Mouse (Mus musculus): ENCODE data around the gene Gm128. TPM values are rescaled to one million over a fixed set of nuclear protein-coding genes. Genes with fewer than 3 reads are reported as not detected.
"Not testable (repeated sequence)": the region's sequence is repeated elsewhere in the genome, so short reads cannot be mapped to it uniquely, and the experiment has no call there.

Gene Gm128
- polyA plus RNA-seq, 1 experiment: 0.05 TPM

GRCm38 (mm10) chr3:95233303-95233980 lies 8.0 kb downstream of the Gm128 start:
- 84% methylated on average over 16 of the region's 16 CpGs for WGBS
- DNase-seq (ENCODE audit: low read depth, low spot score): no peak

DNA sequence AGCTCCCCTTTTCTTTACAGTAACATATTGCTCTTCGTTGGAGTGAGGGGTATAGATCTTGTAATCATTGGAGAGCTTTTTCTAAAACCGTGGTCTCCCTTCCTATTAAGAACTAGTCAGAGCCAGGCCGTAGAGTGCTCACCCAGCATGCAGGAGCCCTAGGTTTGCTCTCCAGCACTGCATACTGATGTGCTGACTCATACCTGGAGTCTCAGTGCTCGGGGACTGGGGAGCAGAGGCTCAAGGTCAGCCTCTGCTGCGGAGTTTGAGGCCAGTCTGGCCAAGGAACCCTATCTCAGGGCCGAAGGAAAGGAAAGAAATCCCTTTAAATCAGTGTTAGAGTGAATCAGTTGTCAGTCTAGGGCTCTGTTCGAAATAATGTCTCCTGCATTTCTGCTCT lies 8.6 kb downstream of the Gm128 start:
- 46% methylated on average over 7 of the region's 7 CpGs for WGBS

GRCm38 (mm10) chr3:95231298-95232221 lies 9.8 kb downstream of the Gm128 start, which contains the start of gene Mllt11:
Gene Mllt11, minus strand, starts transcription at chr3:95232171.
- 51% methylated on average over 13 of the region's 13 CpGs for WGBS
- no peak for DNase-seq (ENCODE audit: low read depth, low spot score)

More for the DNA sequence above, 8.6 kb downstream of the Gm128 start:
- no peak for DNase-seq (ENCODE audit: low read depth, low spot score)

DNA sequence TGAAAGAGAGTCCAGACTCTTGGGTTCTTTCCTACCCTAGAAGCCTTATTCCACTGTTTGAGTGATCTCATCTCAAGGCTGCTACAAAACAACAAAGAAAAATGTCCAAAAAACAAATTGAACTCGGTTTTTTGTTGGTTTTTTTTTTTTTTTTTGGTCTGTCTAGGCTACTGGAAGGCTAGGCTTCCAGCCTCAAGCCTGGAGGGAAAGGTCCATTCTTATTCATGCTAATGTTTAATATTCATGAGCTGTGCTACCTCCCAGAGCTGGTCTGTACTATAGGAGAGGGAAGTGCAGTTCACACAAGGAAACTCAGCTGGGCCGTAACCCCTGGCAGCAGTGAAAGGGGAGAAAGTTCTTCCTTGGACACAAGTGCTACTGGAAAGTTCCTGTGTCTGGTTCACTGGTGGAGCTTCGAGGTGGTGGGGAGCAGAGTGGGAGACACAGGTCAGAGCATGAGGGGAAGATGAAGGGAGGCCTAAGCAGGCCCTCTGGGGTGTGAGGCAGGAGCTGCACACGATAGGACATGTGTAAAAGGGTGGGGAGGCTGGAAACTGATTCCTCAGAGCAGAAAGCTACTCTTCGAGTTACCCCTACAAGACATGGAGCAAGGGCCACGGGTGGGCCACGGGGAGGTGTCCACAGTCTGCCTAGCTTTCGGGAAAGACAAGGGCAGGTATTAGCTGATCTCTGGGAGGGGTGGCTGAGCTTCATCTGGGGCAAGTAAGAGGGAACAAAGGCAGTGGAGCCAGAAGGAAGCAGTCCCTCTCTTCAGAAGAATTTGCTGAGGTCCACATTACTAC lies 10.7 kb downstream of the Gm128 start:
- DNase-seq (ENCODE audit: low read depth, low spot score): no peak
- WGBS: 14% methylated on average over 8 of the region's 8 CpGs

DNA sequence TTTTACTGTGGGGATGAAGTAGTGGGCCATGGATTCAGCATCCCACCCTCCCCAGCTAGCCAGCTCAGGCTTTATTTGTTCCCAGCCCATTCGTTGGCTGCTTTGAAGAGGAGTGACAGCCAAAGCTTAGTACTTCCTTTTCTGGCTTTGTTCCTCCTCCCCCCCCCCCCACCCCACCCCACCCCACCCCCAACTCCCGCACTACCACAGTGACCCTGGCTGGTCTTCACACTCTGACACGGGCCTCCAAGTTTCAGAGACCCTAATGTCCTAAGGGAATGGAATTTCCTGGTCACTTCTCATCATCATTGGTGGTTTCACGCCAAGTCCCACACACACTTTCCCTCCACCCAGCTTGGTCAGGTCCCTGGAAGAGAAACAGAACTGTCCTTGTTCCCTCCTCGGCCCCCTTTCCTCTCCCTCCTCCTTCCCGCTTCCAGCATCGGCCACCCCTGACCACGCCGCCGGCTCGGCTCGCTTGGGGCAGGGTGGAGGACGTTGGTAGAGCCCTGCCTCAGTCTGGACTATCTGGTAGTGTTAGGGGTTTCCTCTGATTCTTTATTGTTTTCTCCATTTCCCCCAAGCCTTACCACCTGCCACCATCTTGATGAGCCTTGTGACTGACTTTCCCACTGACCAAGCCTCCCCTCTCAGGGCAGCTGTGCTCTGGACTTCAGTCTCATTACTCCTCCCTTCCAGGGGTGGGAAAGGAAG lies 11.5 kb downstream of the Gm128 start:
- under 1% methylated on average over 13 of the region's 13 CpGs for WGBS
- DNase-seq (ENCODE audit: low read depth, low spot score): peak; percentile 78

GRCm38 (mm10) chr3:95228894-95229780 lies 12.3 kb downstream of the Gm128 start:
- WGBS: under 1% methylated on average over 43 of the region's 43 CpGs
- DNase-seq (ENCODE audit: low read depth, low spot score): no peak

DNA sequence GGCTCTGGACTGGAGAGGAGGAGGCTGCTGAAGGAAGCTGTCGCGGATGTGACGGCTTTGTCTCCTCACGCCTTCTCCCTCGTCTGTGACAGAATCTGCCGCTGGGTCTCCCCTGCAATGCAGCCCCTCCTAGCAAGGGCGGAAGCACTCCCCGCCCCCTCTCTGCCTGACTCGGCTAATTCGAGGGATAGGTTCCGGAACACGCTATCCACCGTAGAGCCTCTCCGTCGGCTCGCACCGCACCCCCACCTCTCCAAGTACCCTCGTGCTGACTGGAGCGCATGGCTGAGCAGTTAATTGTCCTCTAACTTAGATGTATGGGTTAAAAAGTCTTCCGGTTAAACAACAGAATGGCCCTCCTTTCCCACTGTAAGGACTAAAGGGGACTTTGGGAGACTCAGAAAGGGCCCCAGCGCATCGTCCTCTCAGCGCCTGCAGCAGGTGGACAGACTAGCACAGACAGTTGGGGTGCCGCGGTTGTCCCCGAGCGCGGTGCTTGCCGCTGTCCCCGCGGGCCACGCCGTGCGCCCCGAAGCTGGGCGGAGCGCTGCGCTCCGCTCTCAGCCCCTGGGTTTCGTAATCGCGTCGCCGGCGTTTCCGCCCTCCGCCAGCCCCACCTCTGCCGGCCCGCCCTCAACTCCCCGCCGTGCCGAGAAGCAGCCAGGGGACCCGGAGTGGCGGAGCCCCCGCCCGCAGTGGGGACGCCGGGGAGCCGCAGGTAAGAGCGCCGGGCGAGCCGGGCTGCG lies 13.1 kb downstream of the Gm128 start, which contains the start of gene Cdc42se1:
TSS of gene Cdc42se1 (plus strand) at position 585 of the 746 bp plus-strand sequence.
- no peak for DNase-seq (ENCODE audit: low read depth, low spot score)
- WGBS: under 1% methylated on average over 63 of the region's 64 CpGs

GRCm38 (mm10) chr3:95227214-95227613 lies 14.2 kb downstream of the Gm128 start:
- no peak for DNase-seq (ENCODE audit: low read depth, low spot score)
- WGBS: 16% methylated on average over 1 of the region's 1 CpGs

- 31% methylated on average over 6 of the region's 6 CpGs for WGBS
- no peak for DNase-seq (ENCODE audit: low read depth, low spot score)
These were observed 17.1 kb downstream of the Gm128 start for GRCm38 (mm10) chr3:95224295-95224694.

GRCm38 (mm10) chr3:95223041-95223440 lies 18.4 kb downstream of the Gm128 start:
- WGBS: 61% methylated on average over 2 of the region's 2 CpGs
- DNase-seq (ENCODE audit: low read depth, low spot score): no peak

DNA sequence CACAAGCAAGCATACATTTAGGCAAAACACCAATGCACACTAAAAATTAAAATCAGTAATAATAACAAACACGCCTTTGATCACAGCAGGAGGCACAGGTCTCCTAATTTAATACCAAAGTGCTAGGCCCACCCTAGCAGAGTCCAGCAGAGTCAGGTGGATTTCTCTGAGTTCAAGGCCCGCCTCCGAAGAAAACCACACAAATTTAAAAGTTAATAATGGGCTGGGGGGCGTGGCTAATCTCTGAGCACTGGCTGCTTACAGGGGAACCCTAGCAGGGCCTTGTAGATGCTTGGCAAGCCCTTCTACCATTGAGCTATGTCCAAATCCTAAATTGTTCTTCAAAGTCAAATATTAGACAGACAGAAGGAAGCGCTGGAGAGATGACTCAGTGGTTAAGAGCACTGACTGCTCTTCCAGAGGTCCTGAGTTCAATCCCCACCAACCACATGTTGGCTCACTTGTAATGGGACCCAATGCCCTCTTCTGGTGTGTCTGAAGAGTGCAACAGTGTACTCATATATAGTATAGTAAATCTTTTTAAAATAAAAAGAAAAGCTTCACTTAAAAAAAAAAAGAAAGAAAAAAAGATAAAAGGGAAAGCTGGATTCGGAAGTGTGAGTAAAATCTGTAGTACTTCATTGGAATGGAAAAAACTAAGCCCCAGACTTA lies 22.8 kb downstream of the Gm128 start:
- WGBS: 70% methylated on average over 6 of the region's 6 CpGs

GRCm38 (mm10) chr3:95217255-95218134 lies 23.9 kb downstream of the Gm128 start, which contains the start of gene Gabpb2:
Gene Gabpb2, minus strand, starts transcription at chr3:95217916.
- under 1% methylated on average over 56 of the region's 56 CpGs for WGBS

More for the DNA sequence above, 22.8 kb downstream of the Gm128 start:
- no peak for DNase-seq (ENCODE audit: low read depth, low spot score)

GRCm38 (mm10) chr3:95216655-95217254 lies 24.6 kb downstream of the Gm128 start:
- DNase-seq (ENCODE audit: low read depth, low spot score): no peak
- 2% methylated on average over 4 of the region's 4 CpGs for WGBS

More at GRCm38 (mm10) chr3:95217255-95218134, 23.9 kb downstream of the Gm128 start, which contains the start of gene Gabpb2:
- DNase-seq (ENCODE audit: low read depth, low spot score): peak; percentile 65

GRCm38 (mm10) chr3:95213609-95213975 lies 27.8 kb downstream of the Gm128 start:
- no peak for DNase-seq (ENCODE audit: low read depth, low spot score)
- 96% methylated on average over 1 of the region's 1 CpGs for WGBS

DNA sequence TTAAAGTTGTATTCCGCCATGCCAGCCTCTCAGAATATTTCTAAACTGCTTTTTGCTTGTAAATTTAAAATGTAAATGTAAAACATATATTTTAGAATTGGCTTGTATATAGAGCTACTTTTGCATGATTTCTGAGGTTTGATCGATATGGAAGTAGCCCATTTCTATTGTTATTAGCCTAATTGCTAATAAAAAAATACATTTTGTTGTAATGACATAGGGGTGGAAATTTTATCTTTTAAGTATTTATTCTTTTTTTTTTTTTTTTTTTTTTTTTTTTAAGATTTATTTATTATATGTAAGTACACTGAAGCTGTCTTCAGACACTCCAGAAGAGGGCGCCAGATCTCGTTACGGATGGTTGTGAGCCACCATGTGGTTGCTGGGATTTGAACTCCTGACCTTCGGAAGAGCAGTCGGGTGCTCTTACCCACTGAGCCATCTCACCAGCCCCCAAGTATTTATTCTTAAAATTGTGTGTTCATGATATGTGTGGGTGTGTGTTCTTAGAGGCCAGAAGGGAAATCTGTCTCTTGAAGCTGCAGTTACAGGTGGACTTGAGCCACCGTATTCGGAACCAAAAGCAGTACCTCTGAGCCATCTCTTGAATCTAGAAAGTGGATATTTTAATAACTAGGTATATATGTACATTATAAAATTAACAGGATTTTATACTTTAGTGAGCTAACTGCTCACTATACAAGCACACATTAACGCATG lies 28.3 kb downstream of the Gm128 start:
- 85% methylated on average over 10 of the region's 10 CpGs for WGBS
- not testable (repeated sequence) for DNase-seq (ENCODE audit: low read depth, low spot score)
